Mouse (Mus musculus) embryonic facial prominence, embryonic 10.5 days (tissue): ENCODE results near the gene Micu2. TPM values are rescaled to one million over a fixed set of nuclear protein-coding genes. Genes with fewer than 3 reads are reported as not detected.

Source experiments
- DNase-seq: peaks from one replicate; pipeline ENCODE4 v3.0.0-alpha.2; 2017; ENCODE audit warnings: low spot score
- H3K27ac ChIP-seq: fragments of 300-500 bp; sonication (generic); replicated peaks from 2 replicates; pipeline ENCODE4 v1.5.1; 2016; ENCODE audit warnings: mild to moderate bottlenecking
- H3K27me3 ChIP-seq: fragments of 300-500 bp; sonication (generic); replicated peaks from 2 replicates; pipeline ENCODE4 v1.6.1; 2016; ENCODE audit warnings: low read depth, mild to moderate bottlenecking; ENCODE audit not compliant: poor library complexity, severe bottlenecking
- H3K36me3 ChIP-seq: fragments of 300-500 bp; sonication (generic); replicated peaks from 2 replicates; pipeline ENCODE4 v1.6.1; 2016; ENCODE audit warnings: mild to moderate bottlenecking, moderate library complexity
- H3K4me1 ChIP-seq: fragments of 300-500 bp; sonication (generic); 2 replicates; pipeline ENCODE4 v1.6.1; 2016
- H3K4me3 ChIP-seq: fragments of 300-500 bp; sonication (generic); 2 replicates; pipeline ENCODE4 v1.5.1; 2016; ENCODE audit warnings: mild to moderate bottlenecking, moderate library complexity
- H3K9me3 ChIP-seq: fragments of 300-500 bp; sonication (generic); 2 replicates; pipeline ENCODE4 v1.6.1; 2016; ENCODE audit warnings: mild to moderate bottlenecking
- WGBS: fragments of 180-500 bp; shearing (Covaris S2); methylation state at CpG from one replicate; pipeline ENCODE4 v1.1.7; 2016; 5-methylcytosine and 5-hydroxymethylcytosine counted together
- polyA plus RNA-seq: library from polyadenylated mRNA; unstranded; fragments of >200 nt; fragmentation: Nextera tagmentation; extraction: Ambion mirVana; gene quantifications from 2 replicates; pipeline ENCODE4 v1.2.1, GENCODE M21; 2016

Micu2 gene
- polyA plus RNA-seq, 1 experiment from 2014 or later = 63.0 TPM

GRCm38 (mm10) chr14:57883341-57883740 lies 115.7 kb downstream of the Micu2 start:
- H3K27me3 ChIP-seq = no peaks in the 10 kb centered on the region
- H3K4me3 ChIP-seq = no peak overlapping the region
- whole genome bisulfite sequencing = 89% methylated on average over 3 of the region's 3 CpGs
- no peak overlapping the region for H3K27ac ChIP-seq
- no peak for DNase-seq
- no peaks in the 10 kb centered on the region for H3K9me3 ChIP-seq
- peaks cover 10% of the 10 kb centered on the region; the same call in 1 of the 2 replicates for H3K4me1 ChIP-seq
- H3K36me3 ChIP-seq = peaks cover 21% of the 10 kb centered on the region

- Histone ChIP-seq H3K9me3 (no peaks in the 10 kb centered on the region), H3K4me3 (no peak overlapping the region), H3K36me3 (peaks cover 18% of the 10 kb centered on the region), H3K27ac (no peak overlapping the region), H3K4me1 (0 out of 2 replicates have a peak, but pooled peaks cover 5% of the 10 kb centered on the region), H3K27me3 (no peaks in the 10 kb centered on the region)
- WGBS = 77% methylated on average over 4 of the region's 4 CpGs
- DNase-seq = no peak
These were observed 116.3 kb downstream of the Micu2 start for GRCm38 (mm10) chr14:57882720-57883119.

- Histone ChIP-seq H3K36me3 (peaks cover 21% of the 10 kb centered on the region), H3K27ac (no peak overlapping the region), H3K27me3 (no peaks in the 10 kb centered on the region), H3K4me3 (no peak overlapping the region), H3K9me3 (no peaks in the 10 kb centered on the region), H3K4me1 (0 out of 2 replicates have a peak, but pooled peaks cover 5% of the 10 kb centered on the region)
- WGBS = 53% methylated on average over 4 of the region's 4 CpGs
- DNase-seq = no peak
These were observed 117.3 kb downstream of the Micu2 start for GRCm38 (mm10) chr14:57881793-57882192.

- no peak for DNase-seq
- Histone ChIP-seq H3K4me3 (no peak overlapping the region), H3K9me3 (no peaks in the 10 kb centered on the region), H3K27ac (no peak overlapping the region), H3K36me3 (peaks cover 17% of the 10 kb centered on the region), H3K4me1 (0 out of 2 replicates have a peak, but pooled peaks cover 5% of the 10 kb centered on the region), H3K27me3 (no peaks in the 10 kb centered on the region)
These were observed 118.0 kb downstream of the Micu2 start for GRCm38 (mm10) chr14:57881074-57881473.

- 93% methylated on average over 9 of the region's 9 CpGs for WGBS
- Histone ChIP-seq H3K9me3 (no peaks in the 10 kb centered on the region), H3K27ac (no peak overlapping the region), H3K36me3 (peaks cover 23% of the 10 kb centered on the region), H3K27me3 (no peaks in the 10 kb centered on the region), H3K4me1 (0 out of 2 replicates have a peak, but pooled peaks cover 3% of the 10 kb centered on the region), H3K4me3 (no peak overlapping the region)
- no peak for DNase-seq
These were observed 121.1 kb downstream of the Micu2 start for GRCm38 (mm10) chr14:57877921-57878320.

- WGBS = 92% methylated on average over 3 of the region's 3 CpGs
- peaks cover 69% of the 10 kb centered on the region for H3K36me3 ChIP-seq
- H3K4me3 ChIP-seq = no peak overlapping the region
- H3K27ac ChIP-seq = no peak overlapping the region
- H3K27me3 ChIP-seq = no peaks in the 10 kb centered on the region
- H3K4me1 ChIP-seq = no peaks in the 10 kb centered on the region
- H3K9me3 ChIP-seq = no peaks in the 10 kb centered on the region
- DNase-seq = no peak
These were observed 132.3 kb downstream of the Micu2 start for GRCm38 (mm10) chr14:57866676-57867276.

Other genes starting within 250 kb of the Micu2 start
- gene Lats2, start 240.9 kb downstream of the Micu2 start, polyA plus RNA-seq = 18.6 and 20.5 TPM in 2 replicates
- 30.9 and 41.2 TPM in 2 replicates for gene Sap18, start 201.1 kb downstream of the Micu2 start, polyA plus RNA-seq
- gene Ska3, start 173.1 kb downstream of the Micu2 start, polyA plus RNA-seq = 58.9 and 62.5 TPM in 2 replicates
- 140 and 149 TPM in 2 replicates for gene Mrpl57, start 173.0 kb downstream of the Micu2 start, polyA plus RNA-seq
- gene Zdhhc20, start 109.0 kb downstream of the Micu2 start, polyA plus RNA-seq = 52.6 and 59.1 TPM in 2 replicates
- gene Fgf9, start 71.3 kb upstream of the Micu2 start, polyA plus RNA-seq = 5.7 and 6.5 TPM in 2 replicates